Comparison of ENCODE assay signal across 20 mouse cellular contexts in the genomic region with DNA sequence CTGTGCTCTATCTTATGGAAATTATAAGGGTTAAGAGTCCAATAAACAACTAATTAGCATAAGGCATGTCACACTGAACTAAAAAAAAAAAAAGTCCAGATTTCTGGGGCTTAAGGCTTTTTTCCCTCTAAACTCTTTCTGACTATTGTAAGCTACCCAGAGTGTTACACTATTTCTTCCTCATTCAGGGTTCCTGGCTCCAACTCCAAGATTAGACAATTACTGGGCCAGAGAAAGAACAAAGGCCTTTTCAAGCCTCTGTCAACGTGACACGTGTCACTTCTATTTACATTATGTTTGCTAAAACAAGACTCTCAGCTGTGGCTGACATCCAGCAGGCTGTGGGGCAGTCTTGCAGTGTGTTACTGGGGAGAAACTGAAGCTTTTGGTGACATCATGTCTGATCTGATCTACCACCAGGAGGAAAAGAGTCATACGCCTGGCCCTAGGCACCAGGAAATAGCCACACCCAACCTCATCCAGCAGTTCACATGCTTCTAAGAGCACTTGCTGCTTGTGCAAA.
DNase-seq lines count a peak whose midpoint lies in the region; ATAC-seq and TF ChIP-seq lines count a peak whose summit lies in the region.
"Had no signal": no experiment of that assay in that cellular context is flagged by ENCODE, and none has a peak within 500 bp of the region (broad histone marks: within the 10 kb centered on the region; RNA-seq: fewer than 3 reads in every experiment).

No protein-coding gene starts in this region.

- peak; percentile 69 for ATAC-seq in lung, postnatal 0 days
- no peak for ATAC-seq in liver, embryonic 11.5 days (replicated peaks; ENCODE audit: low FRiP score)
- ATAC-seq: Patski had no signal

- H3K36me3 ChIP-seq in lung, postnatal 0 days (ENCODE audit: insufficient read depth, low read length) = no peaks in the 10 kb centered on the region
- no peaks in the 10 kb centered on the region for H3K36me3 ChIP-seq in liver, embryonic 11.5 days (ENCODE audit: control insufficient read depth, insufficient read depth, low read length)
- H3K36me3 ChIP-seq: embryonic facial prominence, embryonic 15.5 days; heart, embryonic 15.5 days; liver, embryonic 13.5 days had no signal

- no peak for TF ChIP-seq CTCF in lung, postnatal 0 days (IDR thresholded peaks at IDR 0.05)
- no peak for TF ChIP-seq CTCF in brain, embryonic 14.5 days (IDR thresholded peaks at IDR 0.05; ENCODE audit: borderline replicate concordance, extremely low read depth, insufficient read depth, insufficient read length)

- no peak overlapping the region for H3K9ac ChIP-seq in lung, postnatal 0 days (replicated peaks; ENCODE audit: low read depth)
- H3K9ac ChIP-seq in liver, embryonic 11.5 days (ENCODE audit: low read depth, low read length) = no peak overlapping the region
- H3K9ac ChIP-seq: embryonic facial prominence, embryonic 15.5 days; heart, embryonic 15.5 days; liver, embryonic 13.5 days had no signal

- no peak overlapping the region for H3K4me2 ChIP-seq in lung, postnatal 0 days (replicated peaks; ENCODE audit: low read depth, low read length)
- no peak overlapping the region for H3K4me2 ChIP-seq in liver, embryonic 11.5 days
- H3K4me2 ChIP-seq: embryonic facial prominence, embryonic 15.5 days; heart, embryonic 15.5 days; liver, embryonic 13.5 days had no signal

- no peaks in the 10 kb centered on the region for H3K4me1 ChIP-seq in lung, postnatal 0 days (ENCODE audit: insufficient read depth, low read depth, low read length)
- no peaks in the 10 kb centered on the region for H3K4me1 ChIP-seq in liver, embryonic 11.5 days (replicated peaks; ENCODE audit: control insufficient read depth, insufficient read depth, low read length)
- H3K4me1 ChIP-seq: embryonic facial prominence, embryonic 15.5 days; heart, embryonic 15.5 days; liver, embryonic 13.5 days; megakaryocyte, embryonic 14.5 days had no signal

- no peaks in the 10 kb centered on the region for H3K9me3 ChIP-seq in lung, postnatal 0 days (ENCODE audit: low read length)
- no peaks in the 10 kb centered on the region for H3K9me3 ChIP-seq in liver, embryonic 11.5 days (ENCODE audit: control insufficient read depth, low read length)
- H3K9me3 ChIP-seq: embryonic facial prominence, embryonic 15.5 days; heart, embryonic 15.5 days had no signal

- no peak overlapping the region for H3K4me3 ChIP-seq in lung, postnatal 0 days (ENCODE audit: low read depth, low read length)
- H3K4me3 ChIP-seq in liver, embryonic 11.5 days (ENCODE audit: low read depth, low read length) = no peak overlapping the region
- H3K4me3 ChIP-seq: embryonic facial prominence, embryonic 15.5 days; heart, adult 2 months; heart, embryonic 15.5 days; liver, embryonic 13.5 days; megakaryocyte, embryonic 14.5 days; myocyte had no signal

- 15% methylated on average over 3 of the region's 3 CpGs for WGBS in lung, postnatal 0 days
- 79% methylated on average over 3 of the region's 3 CpGs for WGBS in liver, embryonic 11.5 days

- H3K27ac ChIP-seq in lung, postnatal 0 days (ENCODE audit: low read length) = no peak overlapping the region
- no peak overlapping the region for H3K27ac ChIP-seq in liver, embryonic 11.5 days (ENCODE audit: low read depth, low read length)
- H3K27ac ChIP-seq: embryonic facial prominence, embryonic 15.5 days; heart, adult 2 months; heart, embryonic 15.5 days; liver, embryonic 13.5 days had no signal

- H3K27me3 ChIP-seq in lung, postnatal 0 days (replicated peaks; ENCODE audit: insufficient read depth, low read length) = no peaks in the 10 kb centered on the region
- no peaks in the 10 kb centered on the region for H3K27me3 ChIP-seq in liver, embryonic 11.5 days (replicated peaks; ENCODE audit: control insufficient read depth, insufficient read depth, low read length)
- H3K27me3 ChIP-seq: embryonic facial prominence, embryonic 15.5 days; heart, embryonic 15.5 days; liver, embryonic 13.5 days; megakaryocyte, embryonic 14.5 days; Patski had no signal

- no peak for TF ChIP-seq POLR2A in brain, embryonic 14.5 days (IDR thresholded peaks at IDR 0.05; ENCODE audit: borderline replicate concordance, extremely low read depth, insufficient read depth, insufficient read length, poor library complexity, severe bottlenecking)

- 0 out of 2 replicates have a peak, but pooled peaks have one; percentile 10 for TF ChIP-seq EP300 in lung, postnatal 0 days (IDR thresholded peaks at IDR 0.05)

- peak; percentile 23 for DNase-seq in heart, adult 11 months
- no peak for DNase-seq in heart, adult 18-20 months
- DNase-seq in lung, postnatal 0 days (ENCODE audit: low spot score) = peak; percentile 51
- no peak for DNase-seq in lung, adult 18-20 months
- DNase-seq in brain, embryonic 14.5 days (ENCODE audit: low read depth) = peak; percentile 84
- DNase-seq in lung, postnatal 4 days = peak; percentile 52 to 81
- no peak for DNase-seq in liver, embryonic 11.5 days (ENCODE audit: low spot score)
- DNase-seq: adrenal gland, postnatal 25 days; cerebellum, adult 9-10 months; embryo, embryonic 11 days; heart, adult 2 months; kidney, adult 11 months; kidney, postnatal 10 days; liver, embryonic 13.5 days; thymus, postnatal 4 days had no signal

Comparison
In these comparisons a context has a peak if more than half of its experiments do, and no peak if none do; other contexts are left out.
1. DNase-seq: peak in heart, adult 11 months (single experiment), lung, postnatal 0 days (single experiment), brain, embryonic 14.5 days (single experiment) and lung, postnatal 4 days (2 of 2); none in heart, adult 18-20 months (0 of 2), lung, adult 18-20 months (0 of 2) and liver, embryonic 11.5 days (single experiment).